Mouse (Mus musculus) stomach, postnatal 0 days (tissue): Measurements from ENCODE around the gene Mgst2. TPM values are rescaled to one million over a fixed set of nuclear protein-coding genes. Genes with fewer than 3 reads are reported as not detected.

ENCODE experiments used
- ATAC-seq: fragments of 200-750 bp; cut with Nextera tagmentation; 2 replicates; pipeline ENCODE4 v1.8.0; 2017; ENCODE audit not compliant: low FRiP score, low TSS enrichment
- DNase-seq: peaks from one replicate; pipeline ENCODE4 v3.0.0-alpha.2; 2016; ENCODE audit warnings: low spot score
- H3K27ac ChIP-seq: fragments of 300-500 bp; sonication (generic); replicated peaks from 2 replicates; pipeline ENCODE4 v1.5.1; 2014; ENCODE audit warnings: mild to moderate bottlenecking, control low read depth
- H3K27me3 ChIP-seq: fragments of 300-500 bp; sonication (generic); 2 replicates; pipeline ENCODE4 v1.6.1; 2014; ENCODE audit warnings: low read length; ENCODE audit not compliant: control insufficient read depth, insufficient read depth
- H3K36me3 ChIP-seq: fragments of 300-500 bp; sonication (generic); 2 replicates; pipeline ENCODE4 v1.6.1; 2014; ENCODE audit warnings: low read length, mixed read lengths; ENCODE audit not compliant: control insufficient read depth, insufficient read depth
- H3K4me1 ChIP-seq: fragments of 300-500 bp; sonication (generic); replicated peaks from 2 replicates; pipeline ENCODE4 v1.6.1; 2014; ENCODE audit warnings: antibody characterized with exemption; ENCODE audit not compliant: control insufficient read depth, insufficient read depth
- H3K4me2 ChIP-seq: fragments of 300-500 bp; sonication (generic); replicated peaks from 2 replicates; pipeline ENCODE4 v1.6.1; 2014; ENCODE audit warnings: low read depth, mild to moderate bottlenecking, control low read depth, moderate library complexity
- H3K4me3 ChIP-seq: fragments of 300-500 bp; sonication (generic); 2 replicates; pipeline ENCODE4 v1.5.1; 2014; ENCODE audit warnings: low read depth, low read length, control low read depth
- H3K9ac ChIP-seq: fragments of 300-500 bp; sonication (generic); 2 replicates; pipeline ENCODE4 v1.6.1; 2014; ENCODE audit warnings: mild to moderate bottlenecking, low read length, control low read depth, mixed read lengths
- H3K9me3 ChIP-seq: fragments of 300-500 bp; sonication (generic); 2 replicates; pipeline ENCODE4 v1.6.1; 2016; ENCODE audit warnings: low read length; ENCODE audit not compliant: control insufficient read depth
- CTCF ChIP-seq: IDR thresholded peaks from 2 replicates; pipeline ENCODE4 v1.5.1; 2016; ENCODE audit warnings: antibody characterized with exemption, low read depth, mild to moderate bottlenecking, moderate library complexity
- EP300 ChIP-seq: optimal IDR thresholded peaks from 2 replicates; pipeline ENCODE3; 2016; ENCODE audit warnings: antibody characterized with exemption
- WGBS: fragments of 180-500 bp; shearing (Covaris S2); extraction: QIAGEN DNeasy Blood & Tissue Kit; methylation state at CpG from one replicate; pipeline ENCODE4 v1.1.7; 2014; 5-methylcytosine and 5-hydroxymethylcytosine counted together
- polyA plus RNA-seq: library from polyadenylated mRNA; unstranded; fragments of >200 nt; fragmentation: Nextera tagmentation; extraction: Ambion mirVana; gene quantifications from 2 replicates; pipeline ENCODE4 v1.2.1, GENCODE M21; 2015

The Mgst2 gene
- polyA plus RNA-seq, 1 experiment from 2014 or later, result 264 TPM

- no peaks in the 10 kb centered on the region for H3K36me3 ChIP-seq
- TF ChIP-seq CTCF, result no peak
- TF ChIP-seq EP300, result no peak
- no peak overlapping the region for H3K27ac ChIP-seq
- no peaks in the 10 kb centered on the region for H3K27me3 ChIP-seq
- no peak overlapping the region for H3K9ac ChIP-seq
- DNase-seq (no peak), ATAC-seq (no peak)
- H3K4me1 ChIP-seq, result no peaks in the 10 kb centered on the region; the same call in 1 of the 2 replicates
- no peak overlapping the region for H3K4me2 ChIP-seq
- no peaks in the 10 kb centered on the region for H3K9me3 ChIP-seq
- no peak overlapping the region for H3K4me3 ChIP-seq
- WGBS, result 87% methylated on average over 5 of the region's 5 CpGs
Observed at GRCm38 (mm10) chr3:51714469-51714868, 54.3 kb downstream of the Mgst2 start.

DNA sequence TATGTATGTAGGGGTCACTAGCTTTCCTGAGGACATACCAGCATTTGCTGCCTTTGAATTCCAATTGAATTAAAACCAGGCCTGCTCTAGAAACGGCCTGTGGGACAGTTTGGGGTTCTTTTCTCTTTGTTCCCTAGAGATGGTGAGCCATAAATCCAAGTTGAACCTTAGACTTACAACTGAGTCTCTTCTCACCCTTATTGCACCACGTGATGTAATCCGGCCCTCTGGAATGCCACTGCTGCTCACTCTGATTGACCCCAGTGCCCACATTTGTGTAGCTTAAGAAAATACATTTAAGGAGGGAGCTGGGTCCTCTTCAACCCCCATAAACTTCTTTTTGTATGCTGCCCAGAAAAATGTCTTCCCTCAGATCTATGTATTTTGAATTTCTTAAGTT, 57.3 kb downstream of the Mgst2 start:
- 60% methylated on average over 3 of the region's 3 CpGs for WGBS
- Histone ChIP-seq H3K27ac (no peak overlapping the region), H3K27me3 (no peaks in the 10 kb centered on the region), H3K36me3 (no peaks in the 10 kb centered on the region), H3K4me1 (no peaks in the 10 kb centered on the region; the same call in 1 of the 2 replicates), H3K4me2 (no peak overlapping the region), H3K9me3 (no peaks in the 10 kb centered on the region), H3K4me3 (no peak overlapping the region), H3K9ac (no peak overlapping the region)
- ATAC-seq (no peak), DNase-seq (no peak)
- TF ChIP-seq CTCF (no peak), EP300 (no peak)

- ATAC-seq (no peak), DNase-seq (no peak)
- no peak overlapping the region for H3K4me2 ChIP-seq
- no peaks in the 10 kb centered on the region; the same call in 1 of the 2 replicates for H3K4me1 ChIP-seq
- no peak overlapping the region for H3K4me3 ChIP-seq
- WGBS, result 69% methylated on average over 4 of the region's 4 CpGs
- no peak overlapping the region for H3K9ac ChIP-seq
- H3K27me3 ChIP-seq, result no peaks in the 10 kb centered on the region
- no peaks in the 10 kb centered on the region for H3K36me3 ChIP-seq
- no peak overlapping the region for H3K27ac ChIP-seq
- TF ChIP-seq CTCF, result no peak
- TF ChIP-seq EP300, result no peak
- no peaks in the 10 kb centered on the region for H3K9me3 ChIP-seq
Observed at GRCm38 (mm10) chr3:51717909-51718308, 57.7 kb downstream of the Mgst2 start.

DNA sequence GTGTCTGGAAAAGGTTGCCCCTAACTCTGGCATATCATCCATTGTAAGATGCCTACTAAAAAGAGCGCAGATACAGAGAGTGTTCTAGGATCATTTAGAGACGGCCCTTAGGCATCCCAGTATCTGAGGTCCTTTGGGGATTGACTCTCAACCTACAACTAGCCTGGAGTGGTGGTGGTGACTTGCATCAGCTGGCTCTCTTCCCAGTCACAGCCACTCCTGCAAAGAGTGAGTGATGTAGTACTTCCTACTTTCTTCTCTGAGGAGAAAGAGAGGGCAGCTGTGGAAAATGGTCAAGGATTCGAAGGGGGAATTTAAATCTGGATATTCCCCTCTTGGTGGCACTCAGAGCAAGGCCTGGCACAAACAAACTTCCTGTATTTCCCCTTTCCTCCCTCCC, 59.2 kb downstream of the Mgst2 start:
- no peaks in the 10 kb centered on the region for H3K27me3 ChIP-seq
- H3K4me2 ChIP-seq, result no peak overlapping the region
- 65% methylated on average over 3 of the region's 3 CpGs for WGBS
- TF ChIP-seq CTCF, result no peak
- TF ChIP-seq EP300, result no peak
- H3K4me1 ChIP-seq, result no peaks in the 10 kb centered on the region
- DNase-seq (no peak), ATAC-seq (no peak)
- no peak overlapping the region for H3K27ac ChIP-seq
- H3K4me3 ChIP-seq, result no peak overlapping the region
- no peaks in the 10 kb centered on the region for H3K36me3 ChIP-seq
- no peaks in the 10 kb centered on the region for H3K9me3 ChIP-seq
- H3K9ac ChIP-seq, result no peak overlapping the region

- no peak for TF ChIP-seq CTCF
- no peak for TF ChIP-seq EP300
- DNase-seq (no peak), ATAC-seq (no peak)
- no peak overlapping the region for H3K4me3 ChIP-seq
- H3K9ac ChIP-seq, result no peak overlapping the region
- H3K4me2 ChIP-seq, result no peak overlapping the region
- no peaks in the 10 kb centered on the region for H3K9me3 ChIP-seq
- no peaks in the 10 kb centered on the region for H3K27me3 ChIP-seq
- H3K4me1 ChIP-seq, result no peaks in the 10 kb centered on the region
- no peak overlapping the region for H3K27ac ChIP-seq
- no peaks in the 10 kb centered on the region for H3K36me3 ChIP-seq
- 33% methylated on average over 1 of the region's 1 CpGs for WGBS
Observed at GRCm38 (mm10) chr3:51719982-51720381, 59.8 kb downstream of the Mgst2 start.

DNA sequence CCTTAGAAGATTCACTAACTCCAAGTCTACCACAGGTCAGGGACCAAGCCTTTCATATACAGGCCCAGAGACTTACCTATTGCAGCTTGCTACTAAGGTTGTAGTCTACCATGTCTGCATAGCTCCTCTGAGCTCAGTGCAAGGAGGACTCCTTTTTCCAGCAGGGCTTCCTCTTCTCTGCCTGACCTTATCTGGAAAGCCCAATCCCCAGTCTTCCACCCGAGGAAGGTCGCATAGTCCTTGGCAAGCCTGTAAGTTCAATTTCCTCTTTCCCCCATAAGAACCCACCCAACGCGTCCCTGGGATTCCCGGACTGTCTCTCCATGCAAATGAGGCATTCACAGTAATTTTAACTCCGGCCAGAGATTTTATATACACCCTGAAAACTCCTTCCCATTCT, 66.1 kb downstream of the Mgst2 start:
- 85% methylated on average over 6 of the region's 6 CpGs for WGBS
- H3K36me3 ChIP-seq, result no peaks in the 10 kb centered on the region
- TF ChIP-seq EP300, result no peak
- no peak for TF ChIP-seq CTCF
- H3K4me2 ChIP-seq, result no peak overlapping the region
- no peaks in the 10 kb centered on the region for H3K9me3 ChIP-seq
- no peak overlapping the region for H3K27ac ChIP-seq
- ATAC-seq (no peak), DNase-seq (no peak)
- H3K4me3 ChIP-seq, result no peak overlapping the region
- H3K9ac ChIP-seq, result no peak overlapping the region
- H3K27me3 ChIP-seq, result no peaks in the 10 kb centered on the region
- 0 out of 2 replicates have a peak, but pooled peaks cover 2% of the 10 kb centered on the region for H3K4me1 ChIP-seq
